Mouse (Mus musculus): Measurements from ENCODE around the gene Tmem52b. TPM values are rescaled to one million over a fixed set of nuclear protein-coding genes. Genes with fewer than 3 reads are reported as not detected.

Tmem52b gene
- polyA plus RNA-seq, 1 experiment from 2014 or later: not detected

DNA sequence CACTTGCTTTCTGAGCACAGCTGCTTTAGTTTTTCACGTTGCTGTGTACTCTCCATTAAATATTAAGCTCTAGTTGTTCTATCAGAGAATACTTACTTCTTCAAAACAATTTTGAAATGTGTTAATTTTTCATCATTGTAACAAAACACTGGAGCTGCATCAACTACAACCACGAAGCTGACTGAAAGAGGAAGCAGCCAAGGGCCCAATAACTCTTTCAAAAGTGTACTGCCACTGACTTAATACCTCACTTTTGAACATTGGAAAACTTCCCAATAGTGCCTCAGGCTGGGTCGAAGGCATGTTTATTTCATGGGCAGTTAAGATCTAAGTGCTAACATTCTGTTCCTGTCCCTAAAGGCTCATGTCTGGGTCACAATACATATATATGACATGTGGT, 35.7 kb downstream of the Tmem52b start:
- H3K27ac ChIP-seq: no peak overlapping the region
- no peak overlapping the region for H3K9ac ChIP-seq (replicated peaks)
- H3K36me3 ChIP-seq: no peaks in the 10 kb centered on the region
- WGBS: 76% methylated on average over 3 of the region's 3 CpGs
- H3K4me1 ChIP-seq (replicated peaks): no peaks in the 10 kb centered on the region
- H3K4me2 ChIP-seq: no peak overlapping the region
- ATAC-seq (ENCODE audit: insufficient number of reproducible peaks, insufficient read depth, low FRiP score, low TSS enrichment, low read depth): no peak
- no peaks in the 10 kb centered on the region for H3K27me3 ChIP-seq
- H3K9me3 ChIP-seq: no peaks in the 10 kb centered on the region
- no peak overlapping the region for H3K4me3 ChIP-seq (replicated peaks)

DNA sequence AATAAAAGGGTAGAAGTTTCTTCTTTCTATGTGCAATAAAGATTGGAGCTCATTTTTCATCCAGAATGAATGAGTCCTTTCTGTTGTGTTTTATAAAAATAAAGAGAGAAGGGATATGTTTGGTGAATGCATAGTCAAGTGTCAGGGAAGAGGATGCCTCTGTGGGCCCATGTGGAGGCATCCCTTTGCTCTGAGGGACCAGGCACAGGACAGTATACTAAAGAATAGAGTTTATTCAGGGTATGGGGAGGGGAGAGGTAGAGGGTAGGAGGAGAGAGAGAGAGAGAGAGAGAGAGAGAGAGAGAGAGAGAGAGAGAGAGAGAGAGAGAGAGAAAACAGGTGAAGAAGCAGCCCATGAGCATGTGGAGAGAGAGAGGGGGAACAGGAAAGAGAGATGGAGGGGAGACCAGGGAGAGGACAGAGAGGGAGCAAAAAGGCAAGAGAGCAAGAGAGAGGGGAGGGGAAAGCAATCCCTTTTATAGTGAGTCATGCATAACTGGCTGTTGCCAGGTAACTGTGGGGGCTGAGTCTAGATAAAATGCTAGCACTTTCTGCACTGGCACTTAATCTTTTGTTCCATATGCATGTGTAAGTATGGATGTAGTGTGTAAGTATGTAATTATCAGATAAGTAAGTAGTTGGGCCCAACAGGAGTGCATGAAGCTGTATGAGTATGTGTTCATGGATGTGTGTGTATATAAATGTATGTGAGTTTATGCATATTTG, 45.1 kb downstream of the Tmem52b start:
- H3K4me1 ChIP-seq (replicated peaks): no peaks in the 10 kb centered on the region
- no peaks in the 10 kb centered on the region for H3K9me3 ChIP-seq
- H3K4me3 ChIP-seq (replicated peaks): no peak overlapping the region
- H3K4me2 ChIP-seq: no peak overlapping the region
- H3K36me3 ChIP-seq: no peaks in the 10 kb centered on the region
- no peak overlapping the region for H3K27ac ChIP-seq
- no peak for ATAC-seq (ENCODE audit: insufficient number of reproducible peaks, insufficient read depth, low FRiP score, low TSS enrichment, low read depth)
- no peak overlapping the region for H3K9ac ChIP-seq (replicated peaks)
- no peaks in the 10 kb centered on the region for H3K27me3 ChIP-seq

DNA sequence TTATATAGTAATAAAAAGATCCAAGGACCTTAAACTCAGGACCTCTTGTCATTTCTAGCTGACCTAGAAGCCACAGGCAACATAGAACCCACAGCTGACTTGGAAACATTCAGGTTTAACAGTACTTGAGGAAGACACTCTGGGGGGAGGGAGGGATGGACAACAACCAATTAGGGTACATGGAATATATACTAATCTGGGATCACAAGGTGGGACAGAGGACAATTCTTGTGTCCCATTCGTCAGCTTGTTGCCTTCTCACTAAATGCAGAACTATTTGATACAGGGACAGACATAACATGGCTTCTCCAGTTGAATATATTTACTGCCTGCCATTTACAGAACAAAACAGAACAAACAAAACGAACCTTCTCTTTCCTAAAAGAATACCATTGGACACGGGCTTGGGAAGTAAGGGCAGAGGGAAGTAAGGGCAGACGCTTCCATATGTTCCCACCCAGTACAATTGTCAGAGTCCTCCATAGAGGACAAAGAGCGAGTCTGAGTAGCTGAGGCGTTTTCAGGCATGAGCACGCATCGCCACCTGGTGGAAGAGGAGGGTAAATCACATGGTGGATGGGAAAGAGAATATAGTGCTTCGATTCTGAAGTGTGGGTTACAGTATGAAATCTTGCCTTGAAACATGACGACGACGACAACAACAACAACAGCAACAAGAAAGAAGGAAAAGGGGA, 46.7 kb downstream of the Tmem52b start:
- 21% methylated on average over 12 of the region's 12 CpGs for WGBS
- Histone ChIP-seq H3K4me3 (replicated peaks) (no peak overlapping the region), H3K27ac (no peak overlapping the region), H3K4me2 (no peak overlapping the region), H3K9ac (replicated peaks) (no peak overlapping the region), H3K4me1 (replicated peaks) (no peaks in the 10 kb centered on the region), H3K27me3 (no peaks in the 10 kb centered on the region), H3K9me3 (no peaks in the 10 kb centered on the region), H3K36me3 (no peaks in the 10 kb centered on the region)
- peak; percentile 82 for ATAC-seq (ENCODE audit: insufficient number of reproducible peaks, insufficient read depth, low FRiP score, low TSS enrichment, low read depth)

DNA sequence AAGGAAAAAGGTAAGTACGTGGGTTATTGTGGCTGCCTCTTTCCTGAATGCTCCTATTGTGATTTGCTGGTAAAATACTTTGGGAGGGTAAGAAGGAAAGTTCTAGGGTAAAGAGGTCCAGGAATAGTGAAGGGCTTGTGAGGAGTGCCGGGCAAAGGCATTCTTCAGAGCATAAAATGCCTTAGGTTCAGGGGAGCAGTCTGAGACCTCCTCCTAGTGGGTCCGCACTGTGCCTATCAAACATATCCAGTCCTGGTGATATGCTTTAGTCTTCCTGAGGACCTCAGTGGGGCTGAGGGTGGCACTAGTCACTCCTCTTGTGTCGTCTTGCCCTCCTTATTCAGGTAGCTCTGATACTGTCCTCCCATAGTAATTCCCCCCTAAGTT, 47.3 kb downstream of the Tmem52b start:
- no peaks in the 10 kb centered on the region for H3K27me3 ChIP-seq
- H3K36me3 ChIP-seq: no peaks in the 10 kb centered on the region
- H3K9ac ChIP-seq (replicated peaks): no peak overlapping the region
- no peaks in the 10 kb centered on the region for H3K9me3 ChIP-seq
- H3K27ac ChIP-seq: no peak overlapping the region
- H3K4me1 ChIP-seq (replicated peaks): no peaks in the 10 kb centered on the region
- H3K4me3 ChIP-seq (replicated peaks): no peak overlapping the region
- ATAC-seq (ENCODE audit: insufficient number of reproducible peaks, insufficient read depth, low FRiP score, low TSS enrichment, low read depth): no peak
- no peak overlapping the region for H3K4me2 ChIP-seq
- WGBS: 55% methylated on average over 4 of the region's 4 CpGs

DNA sequence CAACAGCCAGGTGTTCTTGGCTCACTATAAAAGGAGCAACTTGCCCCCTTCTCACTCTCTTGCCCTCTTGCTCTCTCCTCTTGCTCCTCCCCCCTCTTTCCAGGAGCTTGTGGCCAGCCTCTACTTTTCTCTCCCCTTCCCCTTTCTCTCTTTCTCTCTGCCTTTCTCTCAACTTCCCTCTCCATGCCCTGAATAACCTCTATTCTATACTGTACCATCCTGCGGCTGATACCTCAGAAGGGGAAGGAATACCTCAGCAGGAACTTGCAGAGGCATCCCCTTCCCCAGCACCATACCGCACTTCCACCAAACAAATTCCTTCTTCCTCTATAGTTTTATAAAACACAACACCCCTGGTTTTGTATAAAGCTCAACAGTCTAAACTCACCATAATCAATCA, 52.9 kb downstream of the Tmem52b start:
- Histone ChIP-seq H3K9ac (replicated peaks) (no peak overlapping the region), H3K27ac (no peak overlapping the region), H3K4me1 (replicated peaks) (no peaks in the 10 kb centered on the region), H3K36me3 (no peaks in the 10 kb centered on the region), H3K27me3 (no peaks in the 10 kb centered on the region), H3K9me3 (no peaks in the 10 kb centered on the region), H3K4me3 (replicated peaks) (no peak overlapping the region), H3K4me2 (no peak overlapping the region)
- WGBS: 75% methylated on average over 2 of the region's 2 CpGs
- ATAC-seq (ENCODE audit: insufficient number of reproducible peaks, insufficient read depth, low FRiP score, low TSS enrichment, low read depth): no peak

Other genes starting within 250 kb of the Tmem52b start
- gene Cd69, start 237.1 kb upstream of the Tmem52b start, polyA plus RNA-seq (2016; fragmentation: Nextera tagmentation; extraction: Ambion mirVana): 0.10 TPM in 1 of 2 replicates, not detected in the other
- gene 4922502D21Rik, start 180.8 kb upstream of the Tmem52b start, polyA plus RNA-seq (2016; fragmentation: Nextera tagmentation; extraction: Ambion mirVana): not detected in 2 replicates
- 0.36 and 0.38 TPM in 2 replicates for gene Clec12a, start 169.9 kb upstream of the Tmem52b start, polyA plus RNA-seq (2016; fragmentation: Nextera tagmentation; extraction: Ambion mirVana)
- gene Clec12b, start 126.7 kb upstream of the Tmem52b start, polyA plus RNA-seq (2016; fragmentation: Nextera tagmentation; extraction: Ambion mirVana): not detected in 2 replicates
- gene Clec1b, start 115.3 kb upstream of the Tmem52b start, polyA plus RNA-seq (2016; fragmentation: Nextera tagmentation; extraction: Ambion mirVana): 3.7 and 4.5 TPM in 2 replicates
- 0.10 TPM in 1 of 2 replicates, not detected in the other for gene Clec9a, start 103.7 kb upstream of the Tmem52b start, polyA plus RNA-seq (2016; fragmentation: Nextera tagmentation; extraction: Ambion mirVana)
- gene Clec1a, start 60.6 kb upstream of the Tmem52b start, polyA plus RNA-seq (2016; fragmentation: Nextera tagmentation; extraction: Ambion mirVana): 1.3 and 1.7 TPM in 2 replicates
- gene Olr1, start 5.4 kb upstream of the Tmem52b start, polyA plus RNA-seq (2016; fragmentation: Nextera tagmentation; extraction: Ambion mirVana): not detected in 2 replicates
- gene Gabarapl1, start 20.6 kb downstream of the Tmem52b start, polyA plus RNA-seq (2016; fragmentation: Nextera tagmentation; extraction: Ambion mirVana): 46.4 and 46.6 TPM in 2 replicates
- not detected in 2 replicates for gene Klre1, start 65.3 kb downstream of the Tmem52b start, polyA plus RNA-seq (2016; fragmentation: Nextera tagmentation; extraction: Ambion mirVana)
- not detected in 2 replicates for gene Klrd1, start 79.2 kb downstream of the Tmem52b start, polyA plus RNA-seq (2016; fragmentation: Nextera tagmentation; extraction: Ambion mirVana)
- gene Klrk1, start 111.3 kb downstream of the Tmem52b start, polyA plus RNA-seq (2016; fragmentation: Nextera tagmentation; extraction: Ambion mirVana): not detected in 2 replicates
- gene Klrc3, start 130.8 kb downstream of the Tmem52b start, polyA plus RNA-seq (2016; fragmentation: Nextera tagmentation; extraction: Ambion mirVana): not detected in 2 replicates
- not detected in 2 replicates for gene Klrc2, start 148.1 kb downstream of the Tmem52b start, polyA plus RNA-seq (2016; fragmentation: Nextera tagmentation; extraction: Ambion mirVana)
- not detected in 2 replicates for gene Klrc1, start 166.4 kb downstream of the Tmem52b start, polyA plus RNA-seq (2016; fragmentation: Nextera tagmentation; extraction: Ambion mirVana)
- gene Klri1, start 204.6 kb downstream of the Tmem52b start, polyA plus RNA-seq (2016; fragmentation: Nextera tagmentation; extraction: Ambion mirVana): not detected in 2 replicates
- gene Klri2, start 227.9 kb downstream of the Tmem52b start, polyA plus RNA-seq (2016; fragmentation: Nextera tagmentation; extraction: Ambion mirVana): not detected in 2 replicates